9 mouse cellular contexts compared by ENCODE assay signal in the genomic region with DNA sequence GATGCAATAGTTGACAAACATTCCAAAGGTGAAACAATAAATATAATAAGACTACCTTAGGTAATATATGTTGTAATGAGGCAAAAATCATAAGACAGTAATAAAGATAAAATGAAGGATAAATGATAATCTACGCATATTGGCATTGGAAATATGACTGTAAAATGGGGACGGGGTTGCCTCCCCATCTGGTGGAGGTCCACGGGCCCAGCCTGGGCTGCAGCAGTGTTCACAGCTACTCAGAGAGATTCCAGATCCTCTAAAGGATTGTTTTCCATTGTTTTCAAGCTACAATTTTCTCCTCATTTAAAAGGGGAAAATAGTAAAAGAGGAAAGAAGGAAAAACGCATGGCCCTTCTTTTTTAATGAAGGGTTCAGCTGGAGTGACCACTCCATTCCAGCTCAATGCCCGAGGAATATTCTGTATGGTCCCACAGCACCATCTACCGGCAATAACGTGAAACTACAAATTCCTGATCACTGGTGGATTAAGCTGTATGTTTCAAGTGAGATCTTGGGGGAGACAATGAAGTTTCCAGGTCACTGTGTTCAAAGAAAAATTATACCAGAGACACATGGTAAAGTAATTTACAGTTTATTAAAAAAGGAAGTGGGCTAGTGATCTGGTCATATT. TPM values are rescaled to one million over a fixed set of nuclear protein-coding genes. Genes with fewer than 3 reads are reported as not detected.
DNase-seq lines count a peak whose midpoint lies in the region; ATAC-seq and TF ChIP-seq lines count a peak whose summit lies in the region.
"Had no signal": no experiment of that assay in that cellular context is flagged by ENCODE, and none has a peak within 500 bp of the region (broad histone marks: within the 10 kb centered on the region; RNA-seq: fewer than 3 reads in every experiment).

No protein-coding gene starts in this region.

- no peak overlapping the region for H3K4me3 ChIP-seq in intestine, embryonic 14.5 days (ENCODE audit: low read depth, low read length)
- H3K4me3 ChIP-seq in intestine, embryonic 15.5 days (replicated peaks): no peak overlapping the region
- no peak overlapping the region for H3K4me3 ChIP-seq in heart, postnatal 0 days (ENCODE audit: low read depth, low read length)
- H3K4me3 ChIP-seq in lung, embryonic 16.5 days (ENCODE audit: low read length): no peak overlapping the region

- no peaks in the 10 kb centered on the region for H3K4me1 ChIP-seq in intestine, embryonic 14.5 days (replicated peaks; ENCODE audit: control insufficient read depth, insufficient read depth, low read length)
- H3K4me1 ChIP-seq in intestine, embryonic 15.5 days (replicated peaks): no peaks in the 10 kb centered on the region
- peaks cover 18% of the 10 kb centered on the region; the same call in 1 of the 2 replicates for H3K4me1 ChIP-seq in heart, postnatal 0 days (ENCODE audit: control insufficient read depth, insufficient read depth)
- H3K4me1 ChIP-seq in lung, embryonic 16.5 days (replicated peaks; ENCODE audit: control insufficient read depth, insufficient read depth, low read length): no peaks in the 10 kb centered on the region

- H3K9ac ChIP-seq in intestine, embryonic 14.5 days (ENCODE audit: low read length): no peak overlapping the region
- no peak overlapping the region for H3K9ac ChIP-seq in intestine, embryonic 15.5 days
- H3K9ac ChIP-seq in heart, postnatal 0 days (replicated peaks; ENCODE audit: low read depth, low read length): no peak overlapping the region
- no peak overlapping the region for H3K9ac ChIP-seq in lung, embryonic 16.5 days (ENCODE audit: low read length)

- no peaks in the 10 kb centered on the region for H3K9me3 ChIP-seq in intestine, embryonic 14.5 days (ENCODE audit: control insufficient read depth, low read length)
- H3K9me3 ChIP-seq in intestine, embryonic 15.5 days: no peaks in the 10 kb centered on the region
- no peaks in the 10 kb centered on the region for H3K9me3 ChIP-seq in heart, postnatal 0 days (replicated peaks; ENCODE audit: control insufficient read depth, low read length)
- H3K9me3 ChIP-seq in lung, embryonic 16.5 days (ENCODE audit: control insufficient read depth, low read length): no peaks in the 10 kb centered on the region

- no peak overlapping the region for H3K4me2 ChIP-seq in intestine, embryonic 14.5 days (ENCODE audit: low read length)
- H3K4me2 ChIP-seq in intestine, embryonic 15.5 days (replicated peaks): no peak overlapping the region
- H3K4me2 ChIP-seq in heart, postnatal 0 days (ENCODE audit: low read depth, low read length): no peak overlapping the region
- no peak overlapping the region for H3K4me2 ChIP-seq in lung, embryonic 16.5 days (ENCODE audit: low read depth, low read length)

- WGBS in intestine, embryonic 14.5 days: 37% methylated on average over 7 of the region's 7 CpGs
- 37% methylated on average over 7 of the region's 7 CpGs for WGBS in intestine, embryonic 15.5 days
- WGBS in heart, postnatal 0 days: 34% methylated on average over 7 of the region's 7 CpGs
- 34% methylated on average over 7 of the region's 7 CpGs for WGBS in lung, embryonic 16.5 days

- no peak for ATAC-seq in intestine, embryonic 14.5 days (replicated peaks; ENCODE audit: low FRiP score, low TSS enrichment, low read depth)
- no peak for ATAC-seq in intestine, embryonic 15.5 days
- ATAC-seq in heart, postnatal 0 days (ENCODE audit: insufficient read depth, low read depth): no peak
- ATAC-seq in lung, embryonic 16.5 days (ENCODE audit: low read depth): peak; percentile 57; the same call in 1 of the 2 replicates

- H3K27ac ChIP-seq in intestine, embryonic 14.5 days (ENCODE audit: low read depth): no peak overlapping the region
- no peak overlapping the region for H3K27ac ChIP-seq in intestine, embryonic 15.5 days
- no peak overlapping the region for H3K27ac ChIP-seq in heart, postnatal 0 days (ENCODE audit: low read depth)
- H3K27ac ChIP-seq in lung, embryonic 16.5 days (ENCODE audit: low read length): no peak overlapping the region
- H3K27ac ChIP-seq: macrophage had no signal

- TF ChIP-seq EP300 in heart, postnatal 0 days (IDR thresholded peaks at IDR 0.05; ENCODE audit: low read depth): no peak

- no peaks in the 10 kb centered on the region for H3K27me3 ChIP-seq in intestine, embryonic 14.5 days (replicated peaks; ENCODE audit: control insufficient read depth, insufficient read depth, low read length)
- no peaks in the 10 kb centered on the region for H3K27me3 ChIP-seq in intestine, embryonic 15.5 days (replicated peaks)
- H3K27me3 ChIP-seq in heart, postnatal 0 days (ENCODE audit: control insufficient read depth, insufficient read depth, low read length): no peaks in the 10 kb centered on the region
- H3K27me3 ChIP-seq in lung, embryonic 16.5 days (ENCODE audit: control insufficient read depth, insufficient read depth, low read depth, low read length): no peaks in the 10 kb centered on the region

- peak; percentile 57 for DNase-seq in intestine, embryonic 14.5 days (ENCODE audit: low spot score)
- peak; percentile 13 for DNase-seq in T-cell, adult 2 months (ENCODE audit: low spot score)
- DNase-seq in cerebellum, postnatal 36 days: peak; percentile 18 to 46
- DNase-seq in heart, postnatal 0 days (ENCODE audit: low spot score): peak; percentile 58
- peak; percentile 36 to 48 for DNase-seq in kidney, postnatal 4 days
- peak; percentile 66 to 71 for DNase-seq in right cerebral cortex, postnatal 10 days (ENCODE audit: low spot score in 2 of 2)

- no peaks in the 10 kb centered on the region for H3K36me3 ChIP-seq in intestine, embryonic 14.5 days (ENCODE audit: control insufficient read depth, insufficient read depth, low read length)
- H3K36me3 ChIP-seq in intestine, embryonic 15.5 days: no peaks in the 10 kb centered on the region
- H3K36me3 ChIP-seq in heart, postnatal 0 days (replicated peaks; ENCODE audit: control insufficient read depth, insufficient read depth, low read length): no peaks in the 10 kb centered on the region
- H3K36me3 ChIP-seq in lung, embryonic 16.5 days (ENCODE audit: control insufficient read depth, insufficient read depth, low read length): no peaks in the 10 kb centered on the region

- peak; percentile 86 for TF ChIP-seq CTCF in heart, postnatal 0 days (IDR thresholded peaks at IDR 0.05; ENCODE audit: low read depth)

RNA-seq across cellular contexts. Expression of a gene that starts 50.8 kb away (rescaled TPM):
- polyA plus RNA-seq in intestine, embryonic 14.5 days (2014; fragmentation: Nextera tagmentation; extraction: Ambion mirVana): not detected in 2 replicates
- not detected in 2 replicates for polyA plus RNA-seq in intestine, embryonic 15.5 days (2015; fragmentation: Nextera tagmentation; extraction: Ambion mirVana)
- total RNA-seq in heart, postnatal 0 days (2014; rRNA removed; ENCODE audit: low replicate concordance): not detected in 2 replicates
- polyA plus RNA-seq in heart, postnatal 0 days (2015; fragmentation: Nextera tagmentation; extraction: Ambion mirVana): not detected in 2 replicates
- 0.97 and 1.8 TPM in 2 replicates for polyA plus RNA-seq in lung, embryonic 16.5 days (2015; fragmentation: Nextera tagmentation; extraction: Ambion mirVana)
- polyA plus RNA-seq: macrophage had no signal

Comparison
In these comparisons a context has a peak if more than half of its experiments do, and no peak if none do; other contexts are left out.
1. DNase-seq: peak in every context shown above with its lines; median percentile 68 in right cerebral cortex, postnatal 10 days; 58 in heart, postnatal 0 days; 57 in intestine, embryonic 14.5 days; 42 in kidney, postnatal 4 days; 32 in cerebellum, postnatal 36 days; 13 in T-cell, adult 2 months.